Mouse (Mus musculus) granulocyte monocyte progenitor cell, adult 5-6 weeks (primary cell): ENCODE measurements at regions not wholly inside any gene's neighbourhood (a gene's known extent, or its start where the extent isn't known, plus 50 kb on each side); places are given as distances from the start of the nearest gene placed in this dataset.

Source experiments
- ATAC-seq: replicated peaks from 2 replicates; pipeline ENCODE4 v1.8.0; 2016; ENCODE audit warnings: mild to moderate bottlenecking, moderate TSS enrichment, inconsistent platforms; ENCODE audit not compliant: poor library complexity, severe bottlenecking

DNA sequence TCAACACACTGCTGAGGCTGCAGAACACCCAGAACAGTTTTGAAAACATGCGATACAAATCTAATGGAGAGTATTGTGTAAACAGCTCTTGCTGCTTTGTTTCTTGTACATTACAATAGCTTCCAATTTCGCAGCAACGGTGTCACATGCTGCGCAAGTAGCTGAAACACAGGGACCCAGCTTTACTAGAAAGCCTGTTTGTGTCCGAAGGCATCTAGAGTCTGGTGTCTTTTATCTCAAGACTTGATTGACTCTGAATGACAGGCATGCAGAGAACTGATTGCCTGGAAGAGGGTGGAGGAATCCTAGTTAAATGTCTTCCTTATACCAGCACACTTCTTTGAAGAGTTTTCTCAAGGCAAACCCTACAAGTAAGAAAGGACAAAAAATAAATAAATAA lies 66.1 kb upstream of the Fgf10 start:
- no peak for ATAC-seq

DNA sequence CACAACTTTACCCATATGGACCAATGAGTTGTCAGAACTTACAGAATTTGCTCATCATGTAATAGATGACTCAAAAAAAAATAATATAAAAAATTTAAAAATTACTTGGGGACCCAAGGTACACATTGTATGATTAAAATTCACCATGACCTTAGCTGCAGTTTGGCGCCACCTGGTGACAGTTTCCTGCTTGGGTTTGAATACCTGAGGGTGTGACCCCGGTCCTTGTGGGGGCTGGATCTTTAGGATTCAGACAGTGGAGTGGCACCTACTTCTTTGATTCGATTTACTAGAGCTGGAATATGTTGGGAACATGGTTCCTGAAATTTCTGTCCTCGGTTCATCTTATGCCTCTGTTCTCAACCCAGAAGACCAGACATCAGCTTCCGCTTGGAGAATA lies 72.7 kb upstream of the Fgf10 start:
- peak; percentile 83 for ATAC-seq

DNA sequence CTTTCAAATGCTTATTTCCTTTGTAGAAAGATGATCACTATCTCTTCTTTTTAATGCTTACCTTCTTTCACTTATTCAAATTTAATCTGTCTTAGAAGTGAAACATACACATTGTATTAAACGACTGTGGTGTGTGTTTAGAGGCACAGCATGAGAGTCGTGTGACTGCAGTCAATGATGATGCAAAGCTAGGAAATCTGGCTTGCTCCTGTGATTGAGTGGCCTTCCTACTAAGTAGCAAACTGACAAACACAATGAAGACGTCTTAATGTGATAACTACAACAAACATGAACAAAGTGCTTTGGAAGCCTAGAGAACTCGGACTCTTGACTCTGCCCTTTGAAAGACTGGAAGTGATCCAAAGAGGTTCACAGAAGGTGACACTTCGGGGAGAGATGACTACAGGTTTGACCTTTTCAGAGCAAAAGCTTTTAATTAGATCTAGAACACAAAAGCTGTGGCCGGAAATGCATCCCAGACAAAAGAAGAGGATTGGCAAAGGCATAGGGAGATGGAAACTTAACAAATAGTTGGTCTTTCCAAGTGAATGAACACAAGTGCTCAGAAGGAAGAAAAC lies 73.3 kb upstream of the Fgf10 start:
- ATAC-seq = no peak

DNA sequence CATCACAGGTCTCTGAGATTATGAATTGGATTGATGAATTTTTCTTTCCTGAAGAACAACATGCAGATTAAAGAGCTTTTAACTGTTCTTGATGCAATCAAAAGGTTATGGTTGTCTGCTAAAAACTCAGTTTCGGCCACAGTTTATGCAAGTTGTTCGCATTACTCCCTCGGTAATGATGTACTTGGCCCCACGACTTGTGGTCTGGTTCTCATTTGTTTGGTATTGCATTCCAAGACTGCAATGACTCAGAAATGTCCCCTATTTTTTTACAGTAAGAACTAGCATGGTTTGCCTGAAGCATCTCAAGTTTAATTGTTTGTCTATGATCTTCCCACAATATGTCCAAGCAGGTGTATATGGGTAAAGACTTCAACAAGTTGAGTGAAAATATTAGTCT lies 77.5 kb upstream of the Fgf10 start:
- no peak for ATAC-seq

DNA sequence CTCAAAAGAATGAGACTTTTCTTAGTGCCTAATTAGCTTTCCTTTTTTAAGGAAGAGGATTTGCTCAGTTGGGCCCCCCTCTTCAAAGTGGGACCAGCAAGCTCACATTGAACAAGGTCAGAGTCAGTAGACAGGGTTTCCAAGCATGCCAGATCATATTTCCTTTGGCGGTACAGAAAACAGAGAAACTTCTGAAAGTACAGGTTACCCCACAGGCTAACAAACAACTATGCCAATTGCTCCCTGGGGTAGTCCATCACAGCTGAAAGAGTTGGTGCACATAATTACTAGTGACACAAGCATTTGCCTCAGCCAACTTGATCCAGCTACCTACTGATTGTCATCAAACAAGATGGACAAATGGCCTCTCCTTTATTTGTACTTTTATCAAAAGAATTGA lies 97.0 kb upstream of the Fgf10 start:
- ATAC-seq = no peak

DNA sequence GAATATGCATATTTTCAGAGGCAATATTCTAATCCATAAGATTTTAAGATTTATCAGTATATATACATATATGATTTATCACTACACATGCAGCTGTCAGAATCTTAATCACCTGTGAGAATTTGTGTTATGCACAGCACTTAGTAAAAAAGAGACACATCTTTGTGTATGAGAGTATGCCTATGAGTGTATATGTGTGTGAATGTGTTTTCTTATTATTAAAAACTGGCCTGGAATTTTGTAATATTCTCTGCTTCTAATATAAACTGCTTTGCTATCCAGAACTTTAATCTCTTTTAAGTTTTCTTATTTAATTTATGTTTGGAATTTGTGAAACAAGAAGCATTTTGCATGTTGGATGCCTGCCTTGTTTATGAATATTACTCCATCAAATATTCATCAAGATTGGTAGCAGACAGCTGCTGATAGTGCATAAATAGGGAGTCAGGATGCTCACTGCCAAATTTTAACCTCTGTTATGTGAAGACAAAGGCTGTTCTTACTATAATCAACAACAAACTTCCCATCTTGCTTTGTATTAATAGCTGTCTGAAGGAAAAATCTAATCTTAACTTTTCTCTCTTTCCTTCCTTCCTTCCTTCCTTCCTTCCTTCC lies 104.3 kb upstream of the Fgf10 start:
- no peak for ATAC-seq

DNA sequence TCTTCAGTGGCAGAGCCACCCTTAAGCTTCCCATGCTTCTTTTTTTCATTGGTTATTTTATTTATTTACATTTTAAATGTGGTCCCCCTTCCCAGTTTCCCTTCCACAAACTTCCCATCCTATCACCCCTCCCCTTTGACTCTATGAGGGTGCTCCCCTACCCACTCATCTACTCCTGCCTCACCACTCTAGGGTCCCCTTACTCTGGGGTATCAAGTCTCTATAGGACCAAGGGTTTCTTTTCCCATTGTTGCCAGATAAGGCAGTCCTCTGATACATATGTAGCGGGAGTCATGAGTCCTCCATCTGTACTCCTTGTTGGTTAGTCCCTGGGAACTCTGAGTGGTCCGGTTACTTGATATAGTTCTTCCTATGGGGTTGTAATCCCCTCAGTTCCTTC lies 110.6 kb upstream of the Fgf10 start:
- ATAC-seq = no peak

DNA sequence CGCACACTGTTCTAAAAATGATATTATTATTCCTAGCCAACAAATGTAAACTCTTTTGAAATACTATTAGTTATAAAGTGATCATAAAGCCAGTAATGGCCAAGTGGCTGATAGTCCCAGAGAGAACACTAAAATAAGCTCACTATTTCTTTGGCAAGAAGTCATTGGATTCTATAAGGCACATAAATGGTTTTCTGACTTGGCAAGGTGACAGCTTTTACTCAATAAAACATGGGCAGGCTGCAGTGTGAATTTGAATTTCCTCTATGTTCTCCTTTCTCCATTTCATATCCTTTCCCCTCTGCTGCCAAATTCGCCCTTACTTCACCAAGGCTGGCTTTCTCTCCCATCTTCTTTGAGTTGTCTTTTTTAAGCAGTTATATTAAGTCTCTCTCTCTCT lies 117.6 kb upstream of the Fgf10 start:
- no peak for ATAC-seq

DNA sequence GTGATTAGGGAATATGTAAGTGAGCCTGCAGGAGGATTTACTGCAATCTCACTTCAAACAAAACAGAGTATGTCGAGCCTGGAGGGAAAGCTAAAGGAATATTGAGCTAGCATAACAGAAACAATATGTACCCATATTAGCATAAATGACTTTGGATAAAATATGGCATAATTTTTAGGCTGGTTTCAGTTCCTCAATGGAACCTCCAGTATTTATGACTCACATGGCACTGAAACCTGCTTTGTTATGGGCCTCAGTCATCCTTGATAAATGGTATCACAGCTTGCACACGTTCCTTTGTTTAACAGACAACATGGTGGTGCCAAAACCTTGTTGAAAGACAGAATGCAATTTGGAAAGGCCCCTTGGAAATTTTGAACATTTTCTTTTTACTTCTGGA lies 130.8 kb upstream of the Fgf10 start:
- peak; percentile 98 for ATAC-seq

DNA sequence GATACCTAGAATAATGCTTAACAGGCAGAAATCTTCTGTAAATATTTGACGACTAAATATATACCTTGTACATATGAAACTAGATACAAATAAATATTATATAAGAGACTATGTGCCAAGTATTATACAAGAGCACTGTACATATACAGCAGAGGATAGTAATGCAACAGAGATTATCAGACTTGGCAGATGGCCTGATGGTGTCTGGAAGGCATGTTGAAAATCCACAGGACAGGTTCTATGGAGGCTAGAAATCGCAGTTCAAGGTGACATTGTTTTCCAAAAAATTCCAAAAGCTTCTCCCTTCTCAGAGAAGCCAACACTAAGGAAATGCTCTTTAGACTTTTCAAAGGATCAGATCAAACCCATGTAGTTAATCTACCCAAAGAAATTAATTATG lies 126.9 kb upstream of the Mrps30 start:
- ATAC-seq = no peak

DNA sequence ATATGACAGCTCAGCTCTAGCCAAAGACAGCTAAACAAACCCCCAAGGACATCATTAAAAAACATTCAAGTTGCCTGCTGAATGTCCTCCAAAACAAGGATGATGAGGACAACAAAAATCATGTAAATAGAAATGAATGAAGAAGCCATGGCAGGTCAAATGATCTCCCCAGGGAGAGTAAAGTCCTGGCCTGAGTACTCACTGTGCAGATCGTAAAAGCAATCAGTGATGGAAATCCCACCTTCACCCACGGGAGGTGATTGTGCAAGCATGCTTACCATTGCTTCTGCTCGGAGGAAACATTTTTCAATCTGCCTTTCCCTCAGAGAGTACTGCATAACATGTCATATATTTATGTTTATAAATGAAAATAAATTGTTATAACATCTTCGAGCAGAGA lies 119.1 kb upstream of the Mrps30 start:
- no peak for ATAC-seq

DNA sequence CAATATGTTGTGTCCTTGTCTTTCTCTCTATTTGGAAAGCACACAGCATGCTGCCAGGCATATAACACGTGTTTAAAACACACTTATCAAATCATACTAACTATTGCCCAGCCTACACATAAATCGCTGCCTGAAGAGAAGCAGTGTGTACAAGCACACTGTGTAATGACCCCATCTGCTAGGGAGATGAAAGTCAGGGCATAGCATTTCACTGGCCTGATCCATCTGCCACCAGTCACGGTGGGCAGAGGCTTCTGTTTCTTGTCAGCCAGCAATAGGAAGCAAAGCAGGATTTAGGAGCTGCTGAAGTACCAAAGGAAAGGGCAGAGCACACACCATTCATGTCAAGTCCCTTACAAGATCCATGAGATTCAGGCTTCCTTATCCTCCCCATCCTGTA lies 103.6 kb upstream of the Mrps30 start:
- no peak for ATAC-seq

DNA sequence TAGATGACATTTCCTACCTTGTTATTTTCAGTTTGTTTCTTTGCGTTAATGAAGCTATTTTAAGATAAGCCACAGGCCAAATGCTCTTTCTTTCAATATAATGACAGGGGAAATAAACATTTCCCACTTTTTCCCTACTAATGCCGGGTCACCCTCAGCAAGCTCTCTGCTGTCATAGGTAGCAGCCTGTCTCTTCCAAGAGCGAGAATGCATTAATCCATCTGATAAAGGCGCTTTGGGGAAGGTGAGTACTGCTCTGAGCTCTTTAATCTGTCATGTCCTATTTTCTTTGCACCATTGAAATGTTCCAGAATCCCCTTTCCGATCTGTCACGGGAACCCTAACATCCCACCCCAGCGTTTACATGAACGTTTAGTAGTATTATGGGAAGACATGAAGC lies 96.0 kb upstream of the Mrps30 start:
- no peak for ATAC-seq

DNA sequence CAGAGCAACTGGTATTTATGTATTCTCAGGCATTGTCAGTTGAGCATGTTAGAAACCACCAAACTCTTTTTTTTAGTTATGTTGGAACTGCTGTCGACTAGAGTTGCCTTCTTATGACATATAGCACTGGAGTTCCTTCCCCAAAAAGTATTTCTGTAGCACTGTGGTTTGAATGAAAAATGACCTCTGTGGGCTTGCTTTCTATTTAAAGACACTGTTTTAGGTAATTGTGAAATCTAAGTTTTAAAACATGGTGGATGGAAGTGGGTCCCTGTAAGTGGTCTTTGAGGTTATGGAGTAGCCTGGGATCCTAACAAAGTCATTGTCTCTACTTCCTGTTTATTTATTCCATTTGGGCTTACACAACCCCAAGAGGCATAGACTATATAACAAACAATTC lies 93.2 kb upstream of the Mrps30 start:
- ATAC-seq = peak; percentile 85

DNA sequence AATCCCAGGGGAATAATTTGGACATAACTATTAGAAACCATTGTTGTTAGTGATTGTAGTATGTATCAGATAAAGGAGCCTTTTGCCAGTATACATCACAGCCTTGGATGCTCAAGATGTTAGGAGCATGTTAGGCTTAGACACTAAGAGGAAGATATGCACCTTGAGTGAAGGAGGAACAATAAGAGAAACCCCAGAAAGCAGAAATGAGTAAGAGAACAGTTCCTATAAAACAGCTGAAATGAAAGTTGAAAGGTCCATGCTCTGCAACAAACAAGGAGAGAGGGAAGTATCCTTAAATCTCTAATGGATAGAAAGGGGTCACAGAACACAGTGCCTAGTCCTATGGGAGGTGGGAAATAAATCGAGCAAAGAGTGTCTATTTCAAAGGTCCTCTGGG lies 91.4 kb upstream of the Mrps30 start:
- peak; percentile 68 for ATAC-seq

DNA sequence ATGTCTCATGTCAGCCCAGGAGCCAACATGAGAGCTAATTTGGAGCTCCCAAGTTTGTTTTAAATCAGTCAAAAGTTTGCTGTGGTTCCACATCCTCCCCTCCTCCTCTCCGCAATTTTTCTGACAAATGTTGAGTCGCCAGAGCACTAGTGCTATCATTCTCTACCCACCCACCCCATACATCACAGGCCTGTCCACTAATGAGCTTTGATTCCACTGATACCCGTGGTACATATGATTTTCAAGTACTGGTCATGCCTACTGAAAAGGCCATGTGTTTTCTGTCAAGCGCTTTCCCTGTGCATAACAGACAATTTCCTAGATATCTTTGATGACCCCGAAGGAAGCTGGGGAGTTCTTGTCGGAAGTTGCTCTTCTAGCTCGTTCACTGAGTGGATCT lies 85.5 kb upstream of the Mrps30 start:
- no peak for ATAC-seq

DNA sequence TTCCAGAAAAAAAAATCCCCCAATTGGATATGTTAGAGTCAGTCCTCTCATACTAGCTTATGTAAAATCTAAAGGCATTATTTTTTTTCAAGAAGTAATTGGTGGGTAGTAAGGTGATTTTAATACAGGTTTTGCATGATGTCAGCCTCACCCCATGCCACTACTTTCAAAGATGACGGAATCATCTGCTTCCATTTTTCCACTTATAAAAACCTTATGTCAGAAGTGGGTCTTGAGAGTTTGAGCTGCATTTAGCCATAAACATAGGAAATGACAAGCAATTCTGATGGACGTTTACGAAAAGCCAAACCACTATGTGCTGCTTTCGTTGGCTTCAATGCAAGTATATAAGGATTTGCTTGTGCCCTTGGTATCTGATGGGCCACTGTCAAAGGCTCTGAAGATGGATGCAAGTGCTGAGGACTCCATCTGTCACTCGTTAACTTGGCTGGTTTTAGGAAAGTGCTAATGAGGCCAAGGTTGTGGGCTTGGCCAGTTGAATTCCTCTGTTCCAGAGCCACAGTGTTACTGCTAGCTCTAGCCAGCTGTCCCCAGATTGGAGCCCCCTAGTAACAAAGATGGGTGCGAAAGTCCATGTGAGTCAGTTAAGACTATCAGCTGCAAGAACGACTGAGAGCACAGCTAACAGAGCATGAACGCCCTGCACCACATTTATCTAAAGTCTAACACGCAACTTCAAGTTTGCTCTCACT lies 72.8 kb upstream of the Mrps30 start:
- no peak for ATAC-seq

DNA sequence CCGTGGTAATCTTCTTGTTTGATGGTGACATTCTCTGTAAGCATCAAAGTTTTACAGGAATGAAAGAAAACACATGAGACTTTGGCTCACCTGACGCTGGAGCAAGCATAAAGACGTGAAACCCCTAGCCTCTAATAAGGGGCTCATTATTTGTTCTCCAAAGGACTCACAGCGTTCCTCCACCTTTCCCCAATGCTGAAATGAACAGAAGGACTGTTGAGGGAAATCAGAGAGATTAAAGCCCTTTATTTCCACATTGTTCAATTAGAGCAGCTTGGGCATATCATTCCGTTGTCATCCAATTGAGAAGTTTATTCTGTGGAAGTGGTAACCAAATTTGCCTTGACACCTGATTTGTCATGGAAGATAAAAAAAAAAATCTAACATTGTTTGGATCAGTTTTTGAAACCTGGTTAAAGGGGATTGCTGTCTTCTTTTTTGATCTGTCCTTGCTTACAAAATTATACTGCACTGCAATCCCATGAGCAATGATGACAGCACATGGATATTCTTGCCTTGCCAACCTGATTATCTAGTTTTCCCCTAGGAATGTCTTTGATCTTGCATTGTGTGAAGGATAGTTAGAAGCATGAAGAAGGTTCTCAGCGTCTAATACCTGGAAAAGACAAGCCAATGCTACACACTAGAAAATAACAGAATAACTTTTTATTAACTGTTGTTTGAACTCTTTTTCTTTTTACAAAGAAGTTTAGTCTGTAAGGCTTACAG lies 62.1 kb upstream of the Mrps30 start:
- no peak for ATAC-seq

DNA sequence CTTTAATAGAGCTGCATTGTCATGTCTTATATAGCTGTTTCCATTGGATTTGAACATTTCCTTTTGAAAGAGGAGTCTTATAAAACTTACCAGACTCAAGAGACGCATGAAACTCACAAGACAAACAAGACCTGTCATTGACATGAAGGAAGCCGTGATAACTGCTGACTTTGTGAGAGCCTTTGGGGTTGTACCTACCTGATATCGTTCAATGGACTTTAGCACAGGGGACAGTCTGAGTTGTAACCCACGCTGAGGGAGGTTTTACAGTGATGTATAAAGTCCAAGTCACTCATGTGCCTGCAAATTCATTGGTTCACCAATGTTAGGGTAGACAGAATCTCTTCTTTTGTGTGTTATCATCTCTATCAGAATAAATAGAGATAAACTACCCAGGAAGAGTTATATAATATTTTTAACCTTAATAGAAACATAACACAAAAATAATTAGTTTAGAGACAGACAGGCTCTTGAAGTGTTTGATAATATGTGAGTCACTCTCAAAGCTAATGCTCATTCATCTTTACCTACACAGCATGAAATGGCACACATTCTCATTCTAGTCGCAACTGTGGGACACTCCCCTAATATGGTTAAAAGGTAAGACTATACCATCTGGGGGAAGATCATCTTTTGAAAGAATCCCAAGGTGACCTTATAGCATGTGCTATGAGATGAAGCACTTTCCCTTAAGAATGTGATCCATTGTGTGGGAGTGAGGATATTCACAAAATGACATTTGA lies 54.4 kb upstream of the Mrps30 start:
- ATAC-seq = no peak
